Mouse (Mus musculus) thymus, adult 2 months (tissue): ENCODE data around the gene Crx.

Experiments used
- CTCF ChIP-seq: fragments of 200-500 bp; IDR thresholded peaks from 2 replicates; pipeline ENCODE4 v1.5.1; 2012; ENCODE audit warnings: mild to moderate bottlenecking, control low read depth, low read length, moderate library complexity, borderline replicate concordance; ENCODE audit not compliant: control insufficient read depth, poor library complexity, insufficient read depth; ENCODE audit errors: extremely low read depth
- POLR2A ChIP-seq: fragments of 200-500 bp; IDR thresholded peaks from 2 replicates; pipeline ENCODE4 v1.6.1; 2012; ENCODE audit warnings: mild to moderate bottlenecking, low read length, control low read depth, moderate library complexity; ENCODE audit not compliant: control insufficient read depth, poor library complexity, insufficient read depth; ENCODE audit errors: extremely low read depth

- TF ChIP-seq CTCF, result no peak
- no peak for TF ChIP-seq POLR2A
Observed at GRCm38 (mm10) chr7:15881831-15882230, 2.1 kb upstream of the Crx start.
